Mouse (Mus musculus): ENCODE measurements around the gene Polr2l.

The Polr2l gene

GRCm38 (mm10) chr7:141467230-141468030 lies 7.5 kb downstream of the Polr2l start, which contains the start of gene Cd151:
Gene Cd151 (plus strand): TSS chr7:141467392.
- peak; percentile 78 to 79 for DNase-seq

DNA sequence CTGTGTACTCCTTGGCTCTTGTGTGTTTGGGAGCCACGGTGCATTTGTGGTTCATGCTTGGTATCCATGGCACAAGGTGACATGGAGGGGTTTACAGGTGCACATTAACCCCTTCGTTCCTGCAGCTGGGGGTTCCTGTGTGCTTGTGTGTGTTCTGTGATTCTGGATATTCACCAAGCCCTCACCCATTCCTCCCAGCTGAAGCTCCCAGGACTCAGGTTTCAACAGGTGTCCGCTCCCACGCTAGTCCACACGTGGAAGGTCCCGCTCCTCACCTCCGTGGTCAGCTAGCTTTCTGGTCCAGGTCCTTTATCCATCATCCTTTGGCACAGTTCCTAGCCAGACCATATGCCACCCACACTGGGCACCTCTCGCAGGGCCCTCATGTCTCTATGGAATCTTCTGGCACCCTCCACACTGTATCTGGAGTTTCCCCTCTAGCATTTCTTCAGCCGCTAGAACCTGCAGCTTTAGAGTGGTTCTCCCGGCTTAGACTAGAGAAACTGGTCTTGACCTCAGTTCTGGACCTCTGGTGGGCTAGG lies 8.3 kb downstream of the Polr2l start:
- no peak for DNase-seq

- DNase-seq: no peak
These were observed 8.9 kb downstream of the Polr2l start for GRCm38 (mm10) chr7:141466045-141466394.

- DNase-seq: no peak
These were observed 9.4 kb downstream of the Polr2l start for GRCm38 (mm10) chr7:141465388-141466044.

- DNase-seq: peak in 1 of 2 experiments; percentile 58
These were observed 10.2 kb downstream of the Polr2l start for GRCm38 (mm10) chr7:141464603-141465201.

DNA sequence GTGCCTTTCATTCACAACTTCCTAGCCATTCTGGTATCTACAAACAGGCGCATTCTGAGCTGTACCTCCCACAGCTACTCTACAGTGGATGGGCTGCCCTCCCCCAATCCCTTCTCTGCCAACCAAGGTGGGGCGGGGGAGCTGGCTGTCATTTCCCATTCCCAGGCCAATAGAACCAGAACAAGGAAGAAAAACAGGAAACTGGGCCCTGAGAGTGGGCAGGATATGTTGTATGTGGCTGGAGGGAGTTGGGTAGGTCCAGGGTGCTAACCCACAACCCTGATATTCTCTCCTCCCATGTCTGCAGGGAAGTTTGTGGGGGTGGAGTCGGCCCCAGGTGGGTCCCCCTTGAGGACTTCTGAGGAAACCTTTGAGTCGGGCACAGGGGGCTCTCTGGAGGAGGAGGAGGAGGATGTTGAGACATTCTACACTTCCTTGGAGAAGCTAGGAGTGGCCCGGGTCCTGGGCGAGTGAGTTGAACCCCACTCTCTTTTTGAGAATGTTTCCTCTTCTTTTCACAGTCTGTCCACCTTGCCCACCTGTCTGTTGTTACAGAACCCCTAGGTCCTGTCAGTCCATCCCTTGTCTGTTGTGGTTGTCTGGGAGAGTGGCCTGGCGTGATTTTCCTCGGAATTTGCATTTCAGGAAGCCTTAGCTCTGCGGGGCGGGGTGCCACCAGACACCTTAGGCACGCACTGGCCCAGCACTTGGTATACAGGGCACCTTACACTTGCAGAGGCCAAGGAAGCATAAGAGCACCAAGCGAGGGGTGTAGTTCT lies 10.9 kb downstream of the Polr2l start:
- DNase-seq: no peak

DNA sequence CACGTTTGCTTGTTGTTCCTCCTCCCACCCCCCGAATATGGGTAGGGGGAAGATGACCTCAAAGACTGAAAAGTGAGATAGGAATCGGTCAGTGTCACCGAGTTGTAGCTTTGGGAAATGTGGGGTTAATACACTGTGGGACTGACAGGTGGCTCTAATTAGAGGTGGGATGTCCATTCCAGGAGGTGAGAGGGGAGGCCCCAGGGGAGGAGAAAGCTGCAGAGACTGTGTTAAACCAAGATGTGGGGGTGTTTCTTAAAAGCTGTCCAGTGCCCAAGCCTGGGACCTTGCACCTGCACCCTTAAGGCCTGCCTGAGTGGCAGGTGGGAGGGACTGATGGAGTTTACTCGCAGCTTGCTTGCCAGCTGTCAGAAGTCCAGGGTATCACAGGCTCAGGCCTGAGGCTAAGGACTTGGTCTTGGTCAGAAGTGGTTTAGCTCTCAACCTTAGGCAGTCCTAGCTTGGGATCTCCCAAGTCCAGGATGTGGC lies 12.6 kb downstream of the Polr2l start:
- DNase-seq: no peak

DNA sequence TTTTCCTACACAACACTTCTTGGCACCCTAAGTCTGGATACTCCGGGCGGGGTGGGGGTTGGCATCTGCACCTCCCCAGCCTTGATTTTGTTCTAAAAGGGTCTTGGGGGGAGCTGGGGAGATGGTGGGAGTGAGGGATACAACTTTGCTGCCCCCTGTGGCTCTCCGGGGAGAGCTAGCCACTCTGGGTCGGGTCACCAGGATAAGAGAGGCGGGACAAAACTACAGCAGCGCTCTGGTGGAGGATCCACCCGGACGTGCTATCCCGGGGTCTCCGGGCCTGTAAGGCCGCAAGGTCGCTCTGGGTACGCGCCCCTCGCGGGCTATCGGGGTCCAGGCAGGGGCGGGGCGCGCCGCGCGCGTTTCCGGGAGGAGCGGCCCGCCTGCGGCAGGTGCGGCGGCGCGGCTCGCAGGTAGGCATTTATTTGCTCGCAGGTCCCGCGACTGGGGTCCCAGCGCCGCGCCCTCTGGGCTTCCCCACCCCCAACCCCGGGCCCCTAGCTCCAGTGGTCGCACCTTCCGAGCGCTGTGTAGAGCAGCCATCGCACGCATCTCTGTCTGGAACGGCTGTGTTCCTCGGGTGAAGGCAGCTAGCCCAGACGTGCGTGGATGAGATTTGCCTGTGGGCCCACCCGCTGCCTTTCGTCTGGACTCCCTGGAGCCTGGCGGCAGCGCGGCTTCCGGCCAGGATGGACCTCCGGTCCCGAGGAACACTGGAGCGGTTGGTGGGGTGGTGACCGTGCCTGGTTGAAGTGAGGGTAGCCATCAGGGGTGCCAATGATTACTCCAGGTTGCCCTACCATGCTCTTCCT lies 13.2 kb downstream of the Polr2l start:
- DNase-seq: no peak

- DNase-seq: no peak
These were observed 14.4 kb downstream of the Polr2l start, which contains the start of gene Cracr2b for GRCm38 (mm10) chr7:141460391-141461113. Gene Cracr2b (plus strand): TSS chr7:141461094.

GRCm38 (mm10) chr7:141460001-141460390 lies 14.9 kb downstream of the Polr2l start:
- DNase-seq: no peak

DNA sequence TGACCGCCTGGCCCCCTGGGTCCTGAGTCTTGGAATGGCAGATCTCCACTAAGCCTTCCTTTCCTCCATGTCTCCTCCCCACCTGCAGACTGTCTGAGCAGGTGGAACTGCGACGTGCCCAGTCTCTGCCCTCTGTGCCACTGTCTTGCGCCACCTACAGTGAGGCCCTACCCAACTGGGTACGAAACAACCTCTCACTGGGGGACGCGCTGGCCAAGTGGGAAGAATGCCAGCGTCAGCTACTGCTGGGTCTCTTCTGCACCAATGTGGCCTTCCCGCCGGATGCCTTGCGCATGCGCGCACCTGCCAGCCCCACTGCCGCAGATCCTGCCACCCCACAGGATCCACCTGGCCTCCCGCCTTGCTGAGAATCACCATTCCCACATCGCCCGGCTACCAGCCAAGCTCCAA lies 15.6 kb downstream of the Polr2l start:
- DNase-seq: peak in 1 of 2 experiments; percentile 20

GRCm38 (mm10) chr7:141458661-141459060 lies 16.3 kb downstream of the Polr2l start:
- DNase-seq: peak in 1 of 2 experiments; percentile 26

DNA sequence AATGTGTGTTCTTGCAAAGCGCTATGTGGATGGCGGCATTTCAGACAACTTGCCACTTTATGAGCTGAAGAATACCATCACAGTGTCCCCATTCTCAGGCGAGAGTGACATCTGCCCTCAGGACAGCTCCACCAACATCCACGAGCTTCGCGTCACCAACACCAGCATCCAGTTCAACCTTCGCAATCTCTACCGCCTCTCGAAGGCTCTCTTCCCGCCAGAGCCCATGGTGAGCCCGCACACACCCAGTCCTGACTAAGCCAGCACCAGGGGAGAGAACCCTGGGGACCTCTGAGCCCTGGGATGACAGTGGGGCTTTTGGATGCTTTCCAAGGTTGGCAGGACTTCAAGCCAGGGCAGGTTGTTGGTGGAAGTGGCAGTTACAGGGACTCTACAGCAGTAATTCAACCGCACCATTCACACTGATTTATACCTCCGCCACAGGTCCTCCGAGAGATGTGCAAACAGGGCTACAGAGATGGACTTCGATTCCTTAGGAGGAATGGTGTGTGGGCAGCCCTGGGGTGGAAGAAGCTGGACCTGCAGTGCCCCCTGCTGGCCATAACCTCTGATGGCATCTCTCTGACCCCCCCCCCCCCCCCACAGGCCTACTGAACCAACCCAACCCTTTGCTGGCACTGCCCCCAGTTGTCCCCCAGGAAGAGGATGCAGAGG lies 16.8 kb downstream of the Polr2l start:
- peak; percentile 51 to 58 for DNase-seq

GRCm38 (mm10) chr7:141457236-141457635 lies 17.7 kb downstream of the Polr2l start:
- no peak for DNase-seq

DNA sequence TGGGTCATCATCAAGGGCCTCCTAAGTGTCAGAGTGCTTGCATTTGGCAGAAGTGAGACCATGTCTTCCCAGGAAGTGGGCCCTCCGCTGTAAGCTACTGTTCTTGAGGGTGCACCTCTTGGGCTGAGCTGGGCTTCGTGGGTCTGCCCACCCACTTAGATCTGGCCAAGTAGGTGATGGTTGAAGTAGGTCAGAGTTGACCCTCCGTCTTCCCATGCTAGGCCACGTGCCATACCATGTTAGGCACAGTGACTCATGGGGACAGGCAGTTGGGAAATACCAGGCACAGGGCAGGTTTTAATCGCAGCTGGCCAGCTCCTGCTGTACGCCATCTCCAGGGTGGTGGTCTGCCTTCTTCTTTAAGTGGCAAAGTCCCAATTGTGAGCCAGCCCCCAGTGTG lies 18.2 kb downstream of the Polr2l start:
- DNase-seq: no peak

DNA sequence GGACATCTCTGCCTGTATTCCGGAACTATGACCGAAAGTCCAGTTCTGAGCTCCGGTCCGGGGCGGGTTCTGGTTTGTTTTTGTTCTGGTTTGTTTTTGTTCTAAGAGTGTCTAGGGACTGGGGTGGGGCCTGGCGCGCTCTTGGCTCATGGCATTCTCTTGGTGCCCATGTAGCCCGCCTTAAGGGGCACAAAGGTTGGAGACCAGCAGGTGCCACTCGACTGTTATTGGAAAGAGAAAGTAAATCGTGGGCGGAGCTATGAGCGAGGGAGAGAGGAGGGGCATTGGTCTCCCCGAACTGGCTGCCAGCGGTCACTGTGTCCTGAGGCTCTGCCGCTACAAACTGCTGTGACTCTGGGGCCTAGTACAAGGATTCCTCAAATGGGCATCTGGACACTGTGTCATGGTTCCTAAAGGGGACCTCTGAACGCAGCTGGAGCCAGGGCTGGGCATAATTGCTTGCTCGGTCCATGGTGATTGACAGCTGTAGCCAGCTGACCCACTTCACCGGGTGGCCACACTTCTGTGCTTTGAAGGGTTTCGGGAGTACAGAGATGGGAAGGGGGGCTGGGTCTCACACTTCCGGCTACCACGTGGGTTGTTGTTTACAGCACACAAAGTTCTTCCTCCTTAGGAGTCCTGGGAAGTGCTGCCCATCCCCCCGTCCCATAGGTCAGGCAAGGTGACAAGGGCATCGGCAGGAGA lies 19.2 kb downstream of the Polr2l start:
- peak; percentile 43 to 55 for DNase-seq

GRCm38 (mm10) chr7:141454967-141455551 lies 19.9 kb downstream of the Polr2l start, which contains the start of gene Pnpla2:
Gene Pnpla2 (plus strand): TSS chr7:141455198.
- peak; percentile 95 to 96 for DNase-seq

DNA sequence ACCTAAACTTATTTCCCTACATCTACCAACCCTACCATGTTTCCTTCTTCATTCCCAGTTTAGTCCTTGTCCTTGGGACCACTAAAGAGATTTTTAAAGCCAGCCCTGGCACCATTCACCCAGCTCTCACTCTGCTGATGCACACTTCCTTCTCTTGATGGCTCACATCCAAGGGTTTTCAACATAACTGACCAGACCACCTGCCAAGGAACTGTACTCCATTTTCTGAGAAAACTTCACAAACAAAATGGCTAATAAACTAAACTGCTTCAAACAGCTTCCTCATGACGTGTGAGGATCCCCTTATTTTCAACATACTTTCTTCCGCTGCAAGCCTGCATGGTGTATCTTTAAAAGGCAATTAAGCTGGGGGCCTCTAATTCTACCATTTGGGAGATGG lies 21.3 kb downstream of the Polr2l start:
- no peak for DNase-seq

- no peak for DNase-seq
These were observed 23.0 kb downstream of the Polr2l start for GRCm38 (mm10) chr7:141451928-141452327.
